Mouse (Mus musculus): ENCODE results near the gene Sh3d21.

Gene Sh3d21

DNA sequence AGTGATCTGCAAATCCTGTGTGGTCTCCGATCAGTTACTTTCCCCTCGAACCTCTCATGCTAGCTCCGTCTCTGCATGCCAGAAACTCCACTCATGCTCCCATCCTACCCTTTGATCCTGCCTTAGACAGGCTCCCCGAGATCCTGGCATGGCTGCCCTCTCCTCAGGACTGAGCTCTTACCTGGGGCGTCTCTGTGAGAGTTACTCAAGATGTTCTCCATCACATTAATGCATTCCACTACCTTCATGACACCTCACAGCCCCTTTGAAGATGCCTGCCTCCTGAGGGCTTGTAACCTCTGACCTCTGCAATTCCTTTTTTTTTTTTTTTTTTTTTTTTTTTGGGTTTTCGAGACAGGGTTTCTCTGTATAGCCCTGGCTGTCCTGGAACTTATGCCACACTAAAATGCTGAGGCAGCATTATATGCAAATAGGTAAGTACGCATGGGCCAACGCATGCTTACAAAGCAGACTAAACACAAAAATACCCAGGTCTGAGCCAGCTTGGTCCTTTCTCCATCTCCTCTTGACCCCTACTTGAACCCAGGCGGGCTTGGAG is 16.2 kb downstream of the Sh3d21 start:
- DNase-seq (ENCODE audit: low read depth, low spot score): no peak

DNA sequence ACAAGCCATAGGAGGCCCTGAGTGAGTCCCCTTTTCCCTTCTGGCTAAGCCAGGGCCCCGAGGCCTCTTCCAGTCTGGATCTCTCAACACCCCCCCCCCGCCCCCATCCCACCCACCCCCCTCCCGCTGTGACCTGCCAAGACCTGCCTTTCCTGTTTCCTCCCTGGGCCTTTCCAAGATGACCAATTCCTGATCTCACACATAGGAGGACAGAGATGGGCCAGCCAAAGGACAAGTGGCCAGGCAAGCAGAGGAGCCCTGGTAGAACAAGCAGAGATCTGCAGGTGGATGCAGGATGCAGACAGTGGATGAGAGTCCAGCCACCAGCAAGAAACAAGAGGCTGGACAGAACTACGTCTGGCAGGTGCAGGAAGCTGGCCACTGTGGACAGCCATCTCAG is 17.9 kb downstream of the Sh3d21 start:
- no peak for DNase-seq (ENCODE audit: low read depth, low spot score)

DNA sequence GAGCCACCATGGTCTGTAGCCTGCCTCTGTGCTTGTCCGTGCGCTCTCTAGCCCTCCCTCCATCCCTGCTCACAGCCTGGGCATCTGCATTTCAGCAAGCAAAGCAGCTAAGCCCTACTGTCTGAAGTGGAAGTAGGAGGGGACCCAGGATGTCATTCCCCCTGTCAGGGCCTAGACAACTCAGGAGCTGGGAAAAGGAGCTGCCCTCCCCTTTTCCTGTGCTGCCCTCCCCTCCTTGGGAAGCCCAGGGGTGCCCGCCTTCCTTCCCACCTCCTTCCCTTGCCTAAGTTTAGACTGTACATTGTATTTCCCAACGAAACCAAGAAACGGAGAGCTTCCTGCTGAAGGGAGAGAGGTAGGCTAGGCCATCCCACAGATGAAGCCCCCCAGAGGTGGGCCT is 22.3 kb downstream of the Sh3d21 start:
- DNase-seq (ENCODE audit: low read depth, low spot score): no peak

DNA sequence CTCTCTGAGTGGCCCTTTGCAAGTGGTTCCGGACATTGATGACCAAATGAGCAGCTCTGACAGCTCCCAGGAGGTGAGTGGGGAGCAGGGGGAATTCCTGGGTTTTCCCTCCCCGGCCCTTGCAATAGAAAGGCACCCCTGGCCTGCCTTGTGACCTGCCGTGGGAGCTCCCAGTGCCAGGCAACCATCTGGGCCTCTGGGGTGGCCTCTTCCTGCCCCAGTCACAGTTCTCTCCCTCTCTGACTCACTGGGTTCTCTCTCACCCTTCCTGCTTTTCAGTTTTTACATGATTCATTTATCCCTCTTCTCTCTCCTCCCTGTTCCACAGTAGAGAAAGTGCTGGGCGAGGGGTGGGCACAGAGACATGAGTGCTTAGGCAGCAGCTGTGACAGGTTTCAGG is 25.5 kb downstream of the Sh3d21 start:
- DNase-seq (ENCODE audit: low read depth, low spot score): no peak

DNA sequence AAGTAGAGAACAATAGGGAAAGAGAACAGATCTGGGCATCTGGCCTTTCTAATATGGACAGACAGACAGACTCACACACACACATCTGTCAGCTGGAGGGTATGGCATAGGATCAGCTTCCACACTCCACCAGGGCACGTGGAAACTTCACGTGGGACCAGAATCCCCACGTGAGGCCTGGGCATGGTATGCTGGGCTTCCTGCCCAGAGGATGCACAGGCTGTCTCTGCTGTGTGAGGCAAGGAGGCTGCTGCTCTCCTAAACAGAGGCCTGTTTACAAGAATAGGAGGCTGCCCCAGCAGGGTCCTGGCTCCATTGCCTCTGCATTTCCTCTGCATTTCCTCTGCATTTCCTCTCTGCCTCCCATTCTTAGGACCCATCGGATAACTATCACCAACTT is 28.7 kb downstream of the Sh3d21 start:
- DNase-seq (ENCODE audit: low read depth, low spot score): no peak

DNA sequence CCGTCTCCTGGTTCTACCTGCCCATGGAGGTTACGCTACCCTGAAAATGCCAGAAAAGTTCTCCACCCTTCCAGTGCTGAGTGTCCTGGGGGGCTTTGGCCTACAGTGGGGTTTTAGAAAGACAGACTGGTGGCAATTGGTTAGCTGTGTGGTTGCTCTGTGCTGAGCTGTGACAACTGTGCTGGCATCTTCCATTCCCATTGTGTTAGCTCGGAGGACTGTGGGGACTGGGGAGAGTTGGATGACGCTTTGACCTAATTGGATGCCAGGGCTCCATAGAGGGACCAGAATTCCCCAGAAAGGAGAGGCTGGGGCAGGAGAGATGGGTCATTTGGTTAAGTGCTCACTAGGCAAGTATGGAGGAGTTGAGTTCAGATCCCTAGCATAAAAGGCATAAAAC is 29.1 kb downstream of the Sh3d21 start:
- no peak for DNase-seq (ENCODE audit: low read depth, low spot score)

DNA sequence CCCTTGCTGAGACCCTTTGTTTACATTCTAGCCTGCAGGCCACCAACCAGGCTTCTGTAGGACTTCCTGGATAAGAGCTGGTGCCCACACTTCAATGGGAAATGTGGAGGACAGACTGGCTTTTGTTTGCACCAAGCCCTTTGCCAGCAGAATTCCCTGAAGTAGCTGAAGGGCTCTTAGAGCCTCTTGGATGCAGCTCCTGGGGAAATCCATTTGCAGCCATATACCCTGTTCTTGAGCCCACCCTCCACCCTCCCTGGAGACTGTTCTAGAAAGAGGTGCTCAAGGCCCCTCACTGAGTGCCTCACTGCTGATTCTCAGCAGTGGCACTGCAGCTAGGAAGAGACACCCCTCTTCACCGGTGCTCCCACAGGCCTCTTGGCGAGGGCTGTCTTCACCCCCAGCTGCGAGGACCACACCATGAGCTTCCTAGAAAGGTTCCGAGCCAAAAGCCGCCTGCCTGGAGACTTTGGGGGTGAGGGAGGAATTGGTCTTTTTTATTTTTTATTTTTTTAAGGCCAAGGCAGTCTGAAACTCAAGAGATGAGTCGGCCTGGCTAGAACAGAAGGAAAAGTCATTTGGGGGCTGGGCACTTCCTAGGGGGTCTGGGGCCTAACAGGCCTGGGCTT is 30.5 kb downstream of the Sh3d21 start:
- DNase-seq (ENCODE audit: low read depth, low spot score): no peak

DNA sequence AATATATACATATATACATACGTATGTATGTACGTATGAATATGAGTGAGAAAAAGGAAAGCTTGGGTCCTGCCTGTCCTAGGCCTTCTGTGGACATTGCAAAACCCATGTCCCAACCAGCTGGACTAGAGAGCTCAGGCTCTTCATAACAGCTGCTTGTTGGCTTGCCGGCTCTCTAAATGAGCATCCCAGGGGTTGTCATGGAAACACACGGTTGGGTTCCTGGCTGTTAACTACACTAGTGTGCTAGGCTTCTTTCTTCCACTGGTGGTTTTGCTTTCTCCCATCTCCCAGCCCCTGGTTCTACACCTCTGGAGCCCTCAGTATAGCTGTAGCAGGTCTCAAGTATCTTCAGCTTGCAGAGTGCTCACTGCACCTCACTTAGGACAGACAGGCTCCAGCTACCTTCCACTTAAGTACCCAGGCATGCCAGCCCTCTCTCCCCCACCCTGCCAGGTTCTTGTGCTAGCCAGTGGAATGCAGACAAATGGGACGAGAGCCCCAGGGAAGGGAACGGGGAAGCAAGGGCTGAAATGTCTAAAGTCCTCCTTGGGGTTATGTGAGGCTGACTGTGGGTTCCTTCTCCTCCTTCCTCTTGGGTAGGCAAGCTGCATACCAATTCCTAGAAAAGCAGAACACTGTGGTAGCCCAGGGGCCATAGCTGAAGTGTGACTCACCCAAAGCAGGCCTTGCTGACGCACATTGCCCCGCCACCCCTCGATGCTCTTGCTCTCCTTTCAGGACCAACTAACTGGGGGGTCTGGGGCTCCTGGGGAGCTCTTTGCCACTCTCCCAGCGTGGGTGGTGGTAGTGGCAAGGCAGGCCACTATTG is 31.8 kb downstream of the Sh3d21 start:
- no peak for DNase-seq (ENCODE audit: low read depth, low spot score)

DNA sequence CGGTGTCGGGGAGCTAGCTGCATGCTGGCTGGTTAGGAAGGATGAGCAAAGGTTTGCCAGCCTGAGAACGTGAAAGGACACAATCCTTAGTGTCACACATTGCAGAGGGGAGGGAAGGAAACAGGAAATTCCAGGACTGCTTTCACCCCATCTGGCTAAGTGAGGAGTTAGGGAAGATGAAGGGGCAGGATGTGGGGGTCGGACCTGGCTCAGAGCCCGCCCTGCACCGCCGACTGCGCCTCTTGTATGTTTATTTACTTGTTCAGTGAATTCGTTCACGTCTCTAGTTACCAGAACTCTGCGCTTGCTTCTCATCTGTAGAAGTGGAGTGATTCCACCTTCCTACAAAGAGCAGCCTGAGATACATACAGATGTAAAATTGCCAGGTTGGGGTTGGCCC is 32.8 kb downstream of the Sh3d21 start:
- no peak for DNase-seq (ENCODE audit: low read depth, low spot score)

DNA sequence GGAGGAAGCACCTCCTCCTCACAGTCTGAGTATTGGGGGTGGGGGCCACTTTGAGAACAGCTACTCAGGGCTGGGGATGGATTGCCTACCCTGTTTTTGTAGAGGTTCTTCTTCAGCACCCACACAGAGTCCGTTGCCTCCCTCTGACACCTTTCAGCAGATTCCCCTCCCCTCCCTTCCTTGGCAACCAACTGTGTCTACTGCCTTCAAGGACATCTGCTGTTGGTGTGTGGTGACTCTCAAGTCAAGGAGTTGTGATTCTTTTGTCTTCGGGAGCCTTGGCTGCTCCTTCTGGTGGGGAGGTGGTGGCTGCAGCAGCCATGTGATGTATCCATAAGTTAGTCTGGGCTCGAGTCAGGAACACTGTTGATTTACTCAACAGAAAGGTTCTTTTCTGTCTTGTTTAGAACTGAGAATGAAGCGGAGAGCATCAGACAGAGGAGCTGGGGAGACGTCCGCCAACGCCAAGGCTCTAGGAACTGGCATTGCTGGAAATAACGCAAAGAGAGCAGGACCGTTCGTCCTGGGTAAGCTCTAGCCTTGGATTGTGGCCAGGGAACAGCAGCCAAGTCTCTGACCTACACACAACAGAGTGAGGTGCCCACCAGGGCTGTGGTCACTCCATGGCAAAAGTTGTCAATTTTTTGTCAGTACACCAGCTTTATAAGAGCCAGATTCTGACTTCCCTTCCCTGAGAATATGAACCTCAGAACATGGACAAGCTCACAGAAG is 39.8 kb downstream of the Sh3d21 start:
- peak; percentile 42 for DNase-seq (ENCODE audit: low read depth, low spot score)

DNA sequence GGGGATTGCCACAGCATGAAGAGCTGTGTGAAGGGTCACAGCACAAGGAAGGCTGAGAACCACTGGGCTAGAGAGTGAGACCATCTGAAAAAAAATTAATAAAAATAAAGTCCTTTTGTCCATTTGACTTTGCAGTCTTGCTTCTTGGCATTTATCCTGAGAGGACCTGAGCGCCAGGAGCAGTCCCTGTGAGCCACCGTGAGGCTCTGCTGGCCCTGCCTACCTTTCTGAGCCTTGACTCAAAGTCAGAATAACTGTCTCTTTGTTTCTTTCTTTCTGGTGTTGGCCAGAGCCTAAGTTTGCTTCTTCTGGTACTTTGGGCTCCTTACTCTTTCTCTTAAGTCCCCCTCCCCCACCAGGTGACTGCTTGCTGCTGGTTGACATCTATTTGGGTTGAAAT is 42.8 kb downstream of the Sh3d21 start:
- no peak for DNase-seq (ENCODE audit: low read depth, low spot score)

DNA sequence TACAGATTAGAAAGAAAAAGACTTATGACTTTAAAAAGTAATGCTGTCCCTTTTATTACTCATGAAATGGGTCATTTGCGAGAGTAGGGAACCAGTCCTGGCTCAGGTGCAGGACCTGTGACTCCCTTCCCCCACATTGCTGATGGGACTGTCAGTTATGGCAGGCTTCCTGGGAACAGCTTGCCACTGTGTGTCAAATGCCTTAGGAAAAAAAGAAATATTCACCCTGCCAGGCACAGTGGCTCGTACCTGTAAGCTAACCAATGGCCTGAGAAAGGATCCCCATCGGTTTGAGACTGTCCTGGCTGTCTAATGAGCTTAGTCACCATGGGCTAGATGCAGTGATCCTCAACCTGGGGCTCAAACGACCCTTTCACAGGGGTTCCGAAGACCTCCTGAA is 43.2 kb downstream of the Sh3d21 start:
- DNase-seq (ENCODE audit: low read depth, low spot score): no peak

DNA sequence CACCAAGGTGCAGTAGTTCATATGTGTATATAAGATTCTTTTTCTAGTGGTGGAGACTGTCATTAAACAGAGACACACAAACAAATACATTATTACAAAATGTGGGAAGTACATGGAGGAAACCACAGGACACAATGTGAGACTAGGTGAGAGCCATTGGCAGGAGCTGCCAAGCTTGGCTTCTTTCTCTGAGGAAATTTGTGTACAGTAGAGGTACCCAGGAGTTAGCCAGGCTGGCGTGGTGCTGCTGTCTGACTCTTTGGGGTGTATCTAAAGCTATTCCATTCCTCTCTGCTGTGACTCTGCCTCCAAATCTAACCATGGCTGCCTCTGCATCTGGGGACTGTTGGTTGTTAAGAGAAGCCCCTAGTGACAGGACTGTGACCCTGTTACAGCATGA is 44.2 kb downstream of the Sh3d21 start:
- no peak for DNase-seq (ENCODE audit: low read depth, low spot score)

DNA sequence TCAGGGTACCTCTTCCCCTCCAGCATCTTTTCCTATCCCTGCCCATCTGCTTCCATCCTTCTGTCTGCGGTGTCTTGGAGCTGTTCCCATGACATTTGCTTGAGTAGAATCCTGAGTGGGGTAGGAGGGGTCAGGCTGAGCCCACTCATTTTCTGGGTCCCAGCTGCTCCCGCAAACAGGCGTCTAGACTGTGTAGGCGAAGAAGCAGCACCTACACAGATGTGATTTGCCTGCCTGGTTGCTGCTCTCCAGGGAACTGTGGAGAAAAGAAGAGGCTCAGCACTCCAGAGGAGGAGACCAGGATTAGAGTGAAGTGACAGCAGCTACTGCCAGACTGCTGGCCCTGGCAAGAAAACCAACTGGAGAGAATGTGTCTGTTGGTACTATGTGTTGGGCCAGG is 44.6 kb downstream of the Sh3d21 start:
- no peak for DNase-seq (ENCODE audit: low read depth, low spot score)

DNA sequence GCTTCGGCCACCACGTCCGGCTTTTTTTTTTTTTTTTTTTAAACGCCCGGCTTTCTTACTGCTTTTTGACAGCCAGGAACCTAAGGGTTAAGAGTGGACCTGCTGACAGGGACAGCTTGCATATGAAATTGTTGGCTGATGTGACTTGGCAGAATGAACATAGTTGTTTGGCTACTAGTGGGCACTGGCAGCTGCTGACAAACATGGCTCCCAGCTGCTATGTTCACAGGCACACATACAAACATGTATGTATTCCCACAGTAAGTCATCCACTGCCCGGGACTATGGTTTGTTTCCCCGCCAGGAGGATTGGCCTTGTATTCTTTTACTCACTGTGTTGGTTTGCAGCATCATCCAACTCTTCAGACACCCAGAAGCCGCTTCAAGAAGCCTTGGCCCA is 46.2 kb downstream of the Sh3d21 start:
- no peak for DNase-seq (ENCODE audit: low read depth, low spot score)

DNA sequence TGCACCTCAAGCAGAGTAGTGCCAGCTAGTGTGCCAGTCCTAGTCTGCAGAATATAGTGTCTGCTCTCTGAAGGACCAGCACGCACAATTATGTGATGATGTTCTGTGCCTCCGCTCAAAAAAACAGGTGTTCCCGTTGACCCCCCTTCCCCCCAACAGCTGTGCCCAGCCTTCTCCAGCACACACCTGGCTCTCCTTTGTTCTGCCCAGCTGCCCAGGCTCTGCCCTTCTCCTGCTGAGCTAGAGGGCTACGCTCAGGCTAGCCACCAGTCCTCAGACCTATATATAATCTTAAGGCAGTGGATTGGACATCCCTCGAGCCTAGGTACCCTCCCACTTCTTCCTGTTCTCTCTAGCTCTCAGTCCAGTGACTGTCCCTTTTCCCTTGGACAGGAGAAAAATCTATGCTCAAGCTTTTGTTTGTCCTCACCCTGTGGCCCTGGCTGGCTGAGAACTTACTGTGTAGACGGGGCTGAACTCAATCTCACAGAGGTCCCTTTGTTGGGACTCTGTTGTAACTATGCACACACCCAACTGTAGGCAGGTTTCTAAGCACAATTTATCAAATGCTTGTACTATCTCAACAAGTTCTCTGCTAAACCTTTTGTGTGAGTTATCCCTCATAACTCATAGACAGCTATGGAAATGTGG is 47.3 kb downstream of the Sh3d21 start:
- no peak for DNase-seq (ENCODE audit: low read depth, low spot score)

DNA sequence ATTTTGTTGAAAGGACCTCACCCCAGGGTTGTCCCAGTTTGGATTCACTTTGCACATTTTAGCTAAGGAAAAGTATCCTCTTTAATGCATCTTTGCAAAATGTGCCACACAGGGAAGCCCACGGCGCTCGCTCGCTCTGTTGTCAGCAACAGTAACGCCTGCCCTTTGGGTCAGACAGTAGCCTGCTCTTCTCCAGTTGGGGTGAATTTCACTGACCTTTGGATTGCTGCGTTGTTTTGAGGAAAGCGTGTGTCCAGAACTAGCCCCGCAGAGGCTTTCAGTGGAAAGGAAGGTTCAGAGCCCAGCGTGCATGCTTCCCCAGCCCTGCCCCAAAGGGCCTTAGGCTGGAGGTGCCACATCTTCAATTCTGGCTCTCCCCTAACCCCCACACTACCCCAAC is 47.9 kb downstream of the Sh3d21 start:
- DNase-seq (ENCODE audit: low read depth, low spot score): no peak

DNA sequence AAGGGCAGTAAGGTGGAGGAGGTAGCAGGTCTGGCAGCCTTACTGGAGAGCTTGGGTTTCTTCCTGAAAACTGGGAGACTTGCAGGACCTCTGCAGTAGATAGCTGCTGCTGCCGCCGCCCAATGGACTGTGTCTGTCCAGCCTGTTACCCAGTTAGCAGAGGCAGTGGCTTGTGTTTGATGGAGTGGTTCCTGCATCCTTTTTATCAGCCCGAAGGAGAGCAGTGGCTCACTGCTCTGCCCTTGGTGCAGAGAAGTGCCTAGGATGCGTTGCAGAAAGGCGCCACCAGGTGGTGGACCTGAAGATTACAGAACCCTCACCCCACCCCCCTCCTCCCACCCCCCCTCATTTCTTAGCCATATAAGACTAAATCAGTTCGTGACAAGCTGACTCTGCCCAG is 49.3 kb downstream of the Sh3d21 start:
- DNase-seq (ENCODE audit: low read depth, low spot score): peak; percentile 72

DNA sequence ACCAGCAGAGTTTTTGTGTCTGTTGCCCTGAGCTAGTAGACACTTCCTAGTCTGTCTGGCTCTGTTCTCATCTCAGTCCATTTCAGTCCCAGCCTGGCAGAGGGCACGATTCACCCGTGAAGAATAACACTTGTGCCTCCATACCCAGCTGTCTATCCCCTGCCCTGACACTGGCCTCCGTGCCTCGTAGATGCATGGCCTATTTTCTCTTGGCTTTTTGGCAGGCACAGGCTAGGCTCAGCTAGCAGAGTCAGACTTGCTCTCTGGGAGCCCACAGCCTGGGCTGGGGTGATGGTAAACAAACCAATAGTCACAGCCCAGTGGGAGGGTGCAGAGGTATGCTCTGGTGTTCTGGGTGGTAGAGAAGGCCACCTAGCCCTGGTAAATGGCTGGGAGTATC is 50.0 kb downstream of the Sh3d21 start:
- DNase-seq (ENCODE audit: low read depth, low spot score): no peak

DNA sequence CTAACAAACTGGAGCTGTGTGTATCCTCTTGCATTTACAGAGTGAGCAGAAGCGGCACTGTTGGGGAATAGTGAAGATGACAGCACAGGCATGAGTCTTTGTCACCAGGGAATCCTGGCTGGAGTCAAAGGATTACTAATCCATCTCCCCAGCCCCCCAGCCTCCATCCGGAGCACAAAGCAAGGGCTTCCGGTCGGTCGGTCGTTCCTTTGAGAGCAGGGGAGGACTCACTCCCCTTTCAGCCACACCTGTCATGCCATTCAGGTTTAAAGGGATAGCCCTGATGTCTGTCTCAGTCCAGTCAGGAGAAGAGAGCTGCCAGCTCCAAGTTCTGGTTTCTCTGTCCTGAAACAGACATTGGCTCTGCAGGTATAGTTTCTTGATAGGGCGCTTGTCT is 52.1 kb downstream of the Sh3d21 start:
- peak; percentile 64 for DNase-seq (ENCODE audit: low read depth, low spot score)

DNA sequence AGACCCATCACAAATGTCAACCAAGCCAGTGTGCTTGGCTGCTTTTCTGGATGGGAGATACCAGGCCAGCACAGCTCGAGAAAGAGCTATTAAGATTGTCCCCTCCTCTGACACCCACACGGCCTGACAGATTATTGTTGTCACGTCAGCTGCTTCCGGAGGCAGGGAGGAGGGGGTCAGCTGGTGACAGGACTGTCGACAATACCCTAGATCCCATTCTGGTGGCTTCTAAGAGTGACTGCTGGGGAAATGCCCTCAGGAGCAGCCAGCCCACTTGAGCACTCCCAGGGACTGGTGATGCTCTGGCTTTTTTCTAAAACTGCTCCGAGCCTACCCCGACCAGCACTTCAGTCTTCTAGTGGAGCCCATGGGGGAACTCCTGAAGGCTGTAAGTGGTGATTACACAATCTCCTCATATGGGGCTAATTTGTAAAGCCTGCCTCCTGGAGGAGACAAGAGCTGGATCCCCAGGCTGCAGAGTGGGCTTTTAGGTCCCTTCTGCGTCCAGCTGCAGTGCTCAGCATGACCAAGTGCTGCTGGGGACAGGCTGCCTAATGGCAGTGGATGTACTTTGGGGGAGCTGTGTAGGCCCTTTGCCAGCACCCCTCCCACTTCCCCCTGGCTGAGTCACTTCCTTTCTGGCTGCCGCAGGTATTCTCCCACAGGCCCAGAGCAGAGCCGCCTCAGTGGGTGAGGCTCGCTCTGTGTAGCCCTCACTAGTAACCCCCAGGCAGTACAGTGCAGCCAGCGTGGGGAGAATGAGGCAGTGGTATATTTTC is 52.7 kb downstream of the Sh3d21 start:
- DNase-seq (ENCODE audit: low read depth, low spot score): peak; percentile 36

All from ZHBTc4 (cell line).